Mouse (Mus musculus) thymus, adult 18-20 months (tissue): ENCODE measurements around the gene Arap1.

Experiments
- DNase-seq, 2 experiments: peaks; one replicate each; pipeline ENCODE4 v3.0.0; 2022; ENCODE audit warnings: mixed read lengths in 2 of 2

The Arap1 gene

GRCm38 (mm10) chr7:101453296-101453695 is 105.4 kb downstream of the Arap1 start:
- no peak for DNase-seq

GRCm38 (mm10) chr7:101453725-101454124 is 105.9 kb downstream of the Arap1 start:
- DNase-seq: no peak

GRCm38 (mm10) chr7:101454479-101454878 is 106.6 kb downstream of the Arap1 start:
- DNase-seq: no peak

GRCm38 (mm10) chr7:101455141-101455540 is 107.3 kb downstream of the Arap1 start:
- DNase-seq: no peak

- DNase-seq: no peak
These were observed 108.5 kb downstream of the Arap1 start for GRCm38 (mm10) chr7:101456318-101456717.

GRCm38 (mm10) chr7:101456789-101457188 is 108.9 kb downstream of the Arap1 start:
- DNase-seq: no peak

- DNase-seq: no peak
These were observed 109.4 kb downstream of the Arap1 start for GRCm38 (mm10) chr7:101457283-101457682.

- DNase-seq: no peak
These were observed 109.9 kb downstream of the Arap1 start for GRCm38 (mm10) chr7:101457801-101458200.

GRCm38 (mm10) chr7:101458278-101458781 is 110.5 kb downstream of the Arap1 start:
- no peak for DNase-seq

- no peak for DNase-seq
These were observed 111.5 kb downstream of the Arap1 start for GRCm38 (mm10) chr7:101459305-101459813.

- DNase-seq: no peak
These were observed 112.2 kb downstream of the Arap1 start for GRCm38 (mm10) chr7:101459923-101460607.

GRCm38 (mm10) chr7:101460608-101460957 is 112.7 kb downstream of the Arap1 start:
- DNase-seq: no peak

- no peak for DNase-seq
These were observed 113.7 kb downstream of the Arap1 start for GRCm38 (mm10) chr7:101461571-101461970.
